Comparison of ENCODE assay signal across 10 mouse cellular contexts in genomic region chr2:163344976-163345660, GRCm38 (mm10). TPM values are rescaled to one million over a fixed set of nuclear protein-coding genes. Genes with fewer than 3 reads are reported as not detected.
DNase-seq lines count a peak whose midpoint lies in the region; ATAC-seq and TF ChIP-seq lines count a peak whose summit lies in the region.
"Had no signal": no experiment of that assay in that cellular context is flagged by ENCODE, and none has a peak within 500 bp of the region (broad histone marks: within the 10 kb centered on the region; RNA-seq: fewer than 3 reads in every experiment).

No protein-coding gene starts in this region.

- no peaks in the 10 kb centered on the region for H3K9me3 ChIP-seq in limb, embryonic 14.5 days (ENCODE audit: control insufficient read depth, low read length)

- no peak for TF ChIP-seq CTCF in heart, adult 2 months (IDR thresholded peaks at IDR 0.05)

- peaks cover 11% of the 10 kb centered on the region for H3K4me1 ChIP-seq in heart, adult 2 months (ENCODE audit: control insufficient read depth, insufficient read depth, low read length)
- peaks cover 8% of the 10 kb centered on the region; the same call in 1 of the 2 replicates for H3K4me1 ChIP-seq in limb, embryonic 14.5 days (ENCODE audit: control insufficient read depth, insufficient read depth, low read length)

- 0 out of 2 replicates have a peak, but pooled peaks have one; percentile 34 for TF ChIP-seq POLR2A in heart, adult 2 months (IDR thresholded peaks at IDR 0.05; ENCODE audit: insufficient read depth, low read depth, low read length)
- no peak for TF ChIP-seq POLR2A in limb, embryonic 14.5 days (IDR thresholded peaks at IDR 0.05; ENCODE audit: borderline replicate concordance, extremely low read depth, insufficient read depth, insufficient read length)

- peak overlapping the region; percentile 44 for H3K9ac ChIP-seq in heart, adult 2 months (ENCODE audit: low read depth, low read length)
- H3K9ac ChIP-seq in limb, embryonic 14.5 days (ENCODE audit: low read depth, low read length, severe bottlenecking) = no peak overlapping the region

- no peaks in the 10 kb centered on the region for H3K79me2 ChIP-seq in heart, adult 2 months (replicated peaks; ENCODE audit: control insufficient read depth, insufficient read depth, low read length)

- peaks cover 4% of the 10 kb centered on the region for H3K36me3 ChIP-seq in heart, adult 2 months (ENCODE audit: control insufficient read depth, insufficient read depth, low read length)
- H3K36me3 ChIP-seq in limb, embryonic 14.5 days (ENCODE audit: control insufficient read depth, insufficient read depth, low read length) = no peaks in the 10 kb centered on the region

- peak; percentile 61 for ATAC-seq in limb, embryonic 14.5 days (ENCODE audit: low FRiP score, low read depth)
- no peak for ATAC-seq in monocyte, adult 5-6 weeks (replicated peaks; ENCODE audit: insufficient number of reproducible peaks, low FRiP score, low TSS enrichment, poor library complexity, severe bottlenecking)
- ATAC-seq: forebrain, embryonic 16.5 days; hindbrain, postnatal 0 days had no signal

- H3K27ac ChIP-seq in heart, adult 2 months = peak overlapping the region; percentile 81
- H3K27ac ChIP-seq in limb, embryonic 14.5 days (replicated peaks; ENCODE audit: low read depth, low read length) = no peak overlapping the region
- H3K27ac ChIP-seq: hindbrain, postnatal 0 days; macrophage had no signal

- TF ChIP-seq EP300 in heart, adult 2 months (IDR thresholded peaks at IDR 0.05; ENCODE audit: insufficient read depth, low read depth, low read length) = peak; percentile 39; the same call in 1 of the 2 replicates

- no peak overlapping the region for H3K4me2 ChIP-seq in limb, embryonic 14.5 days (replicated peaks; ENCODE audit: low read depth, low read length, severe bottlenecking)

- no peaks in the 10 kb centered on the region for H3K27me3 ChIP-seq in heart, adult 2 months (ENCODE audit: control insufficient read depth, insufficient read depth, low read length)
- peaks cover 7% of the 10 kb centered on the region for H3K27me3 ChIP-seq in limb, embryonic 14.5 days (ENCODE audit: control insufficient read depth, insufficient read depth, low read length)

- WGBS in heart, adult 2 months = 44% methylated on average over 13 of the region's 13 CpGs
- 75% methylated on average over 13 of the region's 13 CpGs for WGBS in limb, embryonic 14.5 days

- H3K4me3 ChIP-seq in heart, adult 2 months = no peak overlapping the region
- H3K4me3 ChIP-seq in limb, embryonic 14.5 days (replicated peaks; ENCODE audit: low read length) = no peak overlapping the region

- DNase-seq in urinary bladder, postnatal 14 days (ENCODE audit: low spot score) = peak; percentile 58
- DNase-seq in urinary bladder, postnatal 25 days (ENCODE audit: low spot score) = no peak
- peak; percentile 46 to 68 for DNase-seq in heart, adult 2 months
- DNase-seq in limb, embryonic 14.5 days (ENCODE audit: low spot score) = no peak
- DNase-seq in cerebellum, postnatal 25 days = no peak
- no peak for DNase-seq in layer of hippocampus, postnatal 14 days (ENCODE audit: low spot score in 2 of 2)

- intact Hi-C loops in heart, adult 2 months (cut with DNase I) = no loop called here

RNA-seq across cellular contexts. Expression of gene Jph2, which starts 52.7 kb away (rescaled TPM):
- total RNA-seq in heart, adult 2 months (2021) = 100 to 1,000 TPM; 389 to 391 TPM
- 193 and 253 TPM in 2 replicates for polyA plus RNA-seq in heart, adult 2 months (2012; rRNA removed)
- polyA plus RNA-seq in limb, embryonic 14.5 days (2012; rRNA removed) = 8.2 and 9.9 TPM in 2 replicates
- polyA plus RNA-seq in limb, embryonic 14.5 days (2014; fragmentation: Nextera tagmentation; extraction: Ambion mirVana) = 2.1 and 2.6 TPM in 2 replicates
- total RNA-seq in layer of hippocampus, postnatal 14 days (2021) = under 1 TPM; 0.46 to 0.64 TPM
- total RNA-seq in monocyte, adult 5-6 weeks (2017) = not detected in 3 replicates
- polyA plus RNA-seq: macrophage had no signal

Comparison
In these comparisons a context has a peak if more than half of its experiments do, and no peak if none do; other contexts are left out.
1. DNase-seq: peak in urinary bladder, postnatal 14 days (single experiment) and heart, adult 2 months (2 of 2); none in urinary bladder, postnatal 25 days (single experiment), limb, embryonic 14.5 days (single experiment), cerebellum, postnatal 25 days (0 of 2) and layer of hippocampus, postnatal 14 days (0 of 2).
2. RNA of gene Jph2, which starts 52.7 kb away (total RNA-seq): 389 to 391 TPM in heart, adult 2 months; 0.46 to 0.64 TPM in layer of hippocampus, postnatal 14 days and not detected in monocyte, adult 5-6 weeks; every median in the first group is over 100 times any median in the second.